ENCODE assay signal across 14 mouse cellular contexts in genomic region chr10:111576395-111577069, GRCm38 (mm10).
DNase-seq lines count a peak whose midpoint lies in the region; ATAC-seq and TF ChIP-seq lines count a peak whose summit lies in the region.
"Had no signal": no experiment of that assay in that cellular context is flagged by ENCODE, and none has a peak within 500 bp of the region (broad histone marks: within the 10 kb centered on the region; RNA-seq: fewer than 3 reads in every experiment).

No protein-coding gene starts in this region.

- no peaks in the 10 kb centered on the region for H3K36me3 ChIP-seq in embryonic facial prominence, embryonic 14.5 days (ENCODE audit: control insufficient read depth, insufficient read depth, low read length)
- H3K36me3 ChIP-seq in embryonic facial prominence, embryonic 10.5 days (replicated peaks): no peaks in the 10 kb centered on the region
- no peaks in the 10 kb centered on the region for H3K36me3 ChIP-seq in lung, embryonic 15.5 days
- H3K36me3 ChIP-seq in heart, embryonic 14.5 days (ENCODE audit: control insufficient read depth, insufficient read depth, low read length): no peaks in the 10 kb centered on the region
- no peaks in the 10 kb centered on the region for H3K36me3 ChIP-seq in small intestine, adult 2 months (ENCODE audit: control insufficient read depth, insufficient read depth, low read length)
- H3K36me3 ChIP-seq: limb, embryonic 12.5 days; midbrain, embryonic 15.5 days had no signal

- ATAC-seq in embryonic facial prominence, embryonic 14.5 days (ENCODE audit: low read depth): 0 out of 2 replicates have a peak, but pooled peaks have one; percentile 26
- peak; percentile 43 for ATAC-seq in lung, embryonic 15.5 days (ENCODE audit: borderline replicate concordance, extremely low read depth, low FRiP score, low TSS enrichment)
- ATAC-seq in heart, embryonic 14.5 days (ENCODE audit: insufficient number of reproducible peaks, insufficient read depth, low FRiP score, low read depth): no peak
- ATAC-seq: forebrain, embryonic 16.5 days; midbrain, embryonic 15.5 days had no signal

- 71% methylated on average over 10 of the region's 10 CpGs for WGBS in embryonic facial prominence, embryonic 14.5 days
- 89% methylated on average over 10 of the region's 10 CpGs for WGBS in embryonic facial prominence, embryonic 10.5 days
- WGBS in lung, embryonic 15.5 days: 40% methylated on average over 10 of the region's 10 CpGs
- WGBS in lung, adult 2 months: 54% methylated on average over 10 of the region's 10 CpGs
- WGBS in heart, embryonic 14.5 days: 18% methylated on average over 10 of the region's 10 CpGs
- 24% methylated on average over 10 of the region's 10 CpGs for WGBS in small intestine, adult 2 months

- no peak overlapping the region for H3K4me2 ChIP-seq in embryonic facial prominence, embryonic 14.5 days (ENCODE audit: low read depth, low read length)
- peak overlapping the region; percentile 42; the same call in 1 of the 2 replicates for H3K4me2 ChIP-seq in lung, embryonic 15.5 days
- H3K4me2 ChIP-seq in heart, embryonic 14.5 days (ENCODE audit: low read length): peak overlapping the region; percentile 50
- H3K4me2 ChIP-seq: limb, embryonic 12.5 days; midbrain, embryonic 15.5 days had no signal

- H3K27me3 ChIP-seq in embryonic facial prominence, embryonic 14.5 days (replicated peaks; ENCODE audit: control insufficient read depth, insufficient read depth, low read length): no peaks in the 10 kb centered on the region
- 0 out of 2 replicates have a peak, but pooled peaks cover 5% of the 10 kb centered on the region for H3K27me3 ChIP-seq in embryonic facial prominence, embryonic 10.5 days (replicated peaks; ENCODE audit: low read depth, poor library complexity, severe bottlenecking)
- no peaks in the 10 kb centered on the region for H3K27me3 ChIP-seq in lung, embryonic 15.5 days
- H3K27me3 ChIP-seq in heart, embryonic 14.5 days (ENCODE audit: control insufficient read depth, insufficient read depth, low read length): no peaks in the 10 kb centered on the region
- H3K27me3 ChIP-seq in small intestine, adult 2 months (ENCODE audit: control insufficient read depth, insufficient read depth, low read length): no peaks in the 10 kb centered on the region
- H3K27me3 ChIP-seq: limb, embryonic 12.5 days; midbrain, embryonic 15.5 days had no signal

- no peak overlapping the region for H3K9ac ChIP-seq in embryonic facial prominence, embryonic 14.5 days (ENCODE audit: low read depth, low read length)
- no peak overlapping the region for H3K9ac ChIP-seq in lung, embryonic 15.5 days
- H3K9ac ChIP-seq in heart, embryonic 14.5 days (ENCODE audit: low read length): no peak overlapping the region
- H3K9ac ChIP-seq: limb, embryonic 12.5 days; midbrain, embryonic 15.5 days had no signal

- no peak overlapping the region for H3K4me3 ChIP-seq in embryonic facial prominence, embryonic 14.5 days (ENCODE audit: low read depth, low read length)
- H3K4me3 ChIP-seq in embryonic facial prominence, embryonic 10.5 days: no peak overlapping the region
- H3K4me3 ChIP-seq in lung, embryonic 15.5 days: no peak overlapping the region
- H3K4me3 ChIP-seq in lung, adult 2 months (replicated peaks; ENCODE audit: extremely low read depth, low read depth, low read length): no peak overlapping the region
- H3K4me3 ChIP-seq in heart, embryonic 14.5 days (ENCODE audit: control insufficient read depth in 1 of 2, insufficient read depth in 1 of 2, low read depth in 1 of 2, low read length in 2 of 2): no peak overlapping the region
- H3K4me3 ChIP-seq in small intestine, adult 2 months (ENCODE audit: low read depth, low read length): no peak overlapping the region
- H3K4me3 ChIP-seq: gastrocnemius, adult 2 months; limb, embryonic 12.5 days; midbrain, embryonic 15.5 days had no signal

- H3K27ac ChIP-seq in embryonic facial prominence, embryonic 14.5 days (replicated peaks; ENCODE audit: low read depth, low read length): no peak overlapping the region
- H3K27ac ChIP-seq in embryonic facial prominence, embryonic 10.5 days (replicated peaks): no peak overlapping the region
- peak overlapping the region; percentile 75 for H3K27ac ChIP-seq in lung, embryonic 15.5 days
- H3K27ac ChIP-seq in heart, embryonic 14.5 days (replicated peaks in 1 of 2; ENCODE audit: control insufficient read depth in 1 of 2, insufficient read depth in 1 of 2, low read depth in 2 of 2, low read length in 2 of 2): peak overlapping the region; percentile 73 to 85
- H3K27ac ChIP-seq in small intestine, adult 2 months (ENCODE audit: insufficient read depth, low read depth, low read length): peak overlapping the region; percentile 74
- H3K27ac ChIP-seq: gastrocnemius, adult 2 months; limb, embryonic 12.5 days; midbrain, embryonic 15.5 days had no signal

- TF ChIP-seq POLR2A in lung, adult 2 months (IDR thresholded peaks at IDR 0.05; ENCODE audit: borderline replicate concordance, extremely low read depth, low read depth, low read length): no peak
- no peak for TF ChIP-seq POLR2A in small intestine, adult 2 months (IDR thresholded peaks at IDR 0.05; ENCODE audit: low read depth, low read length)

- no peak for DNase-seq in embryonic facial prominence, embryonic 14.5 days (ENCODE audit: low spot score)
- no peak for DNase-seq in embryonic facial prominence, embryonic 10.5 days (ENCODE audit: low spot score)
- DNase-seq in lung, adult 2 months: no peak
- DNase-seq in cerebellum, adult 8-10 months: no peak
- no peak for DNase-seq in urinary bladder, adult 18-20 months (ENCODE audit: low spot score in 2 of 2)
- DNase-seq: cerebellum, adult 11-12 months; gastrocnemius, adult 2 months; thymus, postnatal 4 days had no signal

- H3K4me1 ChIP-seq in embryonic facial prominence, embryonic 14.5 days (ENCODE audit: control insufficient read depth, insufficient read depth, low read length): peaks cover 12% of the 10 kb centered on the region
- H3K4me1 ChIP-seq in embryonic facial prominence, embryonic 10.5 days: peaks cover 42% of the 10 kb centered on the region
- H3K4me1 ChIP-seq in lung, embryonic 15.5 days: peaks cover 49% of the 10 kb centered on the region
- peaks cover 11% of the 10 kb centered on the region for H3K4me1 ChIP-seq in lung, adult 2 months (ENCODE audit: control insufficient read depth, insufficient read depth, low read length)
- peaks cover 35 to 55% of the 10 kb centered on the region in 2 experiments for H3K4me1 ChIP-seq in heart, embryonic 14.5 days (ENCODE audit: control insufficient read depth in 2 of 2, insufficient read depth in 2 of 2, low read length in 2 of 2)
- peaks cover 40% of the 10 kb centered on the region; the same call in 1 of the 2 replicates for H3K4me1 ChIP-seq in small intestine, adult 2 months (ENCODE audit: control insufficient read depth, insufficient read depth, insufficient read length, low read length)
- H3K4me1 ChIP-seq: midbrain, embryonic 15.5 days had no signal

- H3K9me3 ChIP-seq in embryonic facial prominence, embryonic 14.5 days (ENCODE audit: control insufficient read depth, low read length): no peaks in the 10 kb centered on the region
- no peaks in the 10 kb centered on the region for H3K9me3 ChIP-seq in embryonic facial prominence, embryonic 10.5 days
- no peaks in the 10 kb centered on the region for H3K9me3 ChIP-seq in lung, embryonic 15.5 days
- H3K9me3 ChIP-seq in heart, embryonic 14.5 days (ENCODE audit: control insufficient read depth, low read length): no peaks in the 10 kb centered on the region
- H3K9me3 ChIP-seq: limb, embryonic 12.5 days; midbrain, embryonic 15.5 days had no signal

- TF ChIP-seq CTCF in lung, adult 2 months (IDR thresholded peaks at IDR 0.05; ENCODE audit: insufficient read depth, low read length): no peak
- no peak for TF ChIP-seq CTCF in small intestine, adult 2 months (IDR thresholded peaks at IDR 0.05; ENCODE audit: extremely low read depth, insufficient read length, insufficient replicate concordance, low read depth, low read length)

Comparison
In these comparisons a context has a peak if more than half of its experiments do, and no peak if none do; other contexts are left out.
1. H3K27ac ChIP-seq: peak in lung, embryonic 15.5 days (single experiment), heart, embryonic 14.5 days (2 of 2) and small intestine, adult 2 months (single experiment); none in embryonic facial prominence, embryonic 14.5 days (single experiment) and embryonic facial prominence, embryonic 10.5 days (single experiment).